9 mouse cellular contexts compared by ENCODE assay signal in the genomic region with DNA sequence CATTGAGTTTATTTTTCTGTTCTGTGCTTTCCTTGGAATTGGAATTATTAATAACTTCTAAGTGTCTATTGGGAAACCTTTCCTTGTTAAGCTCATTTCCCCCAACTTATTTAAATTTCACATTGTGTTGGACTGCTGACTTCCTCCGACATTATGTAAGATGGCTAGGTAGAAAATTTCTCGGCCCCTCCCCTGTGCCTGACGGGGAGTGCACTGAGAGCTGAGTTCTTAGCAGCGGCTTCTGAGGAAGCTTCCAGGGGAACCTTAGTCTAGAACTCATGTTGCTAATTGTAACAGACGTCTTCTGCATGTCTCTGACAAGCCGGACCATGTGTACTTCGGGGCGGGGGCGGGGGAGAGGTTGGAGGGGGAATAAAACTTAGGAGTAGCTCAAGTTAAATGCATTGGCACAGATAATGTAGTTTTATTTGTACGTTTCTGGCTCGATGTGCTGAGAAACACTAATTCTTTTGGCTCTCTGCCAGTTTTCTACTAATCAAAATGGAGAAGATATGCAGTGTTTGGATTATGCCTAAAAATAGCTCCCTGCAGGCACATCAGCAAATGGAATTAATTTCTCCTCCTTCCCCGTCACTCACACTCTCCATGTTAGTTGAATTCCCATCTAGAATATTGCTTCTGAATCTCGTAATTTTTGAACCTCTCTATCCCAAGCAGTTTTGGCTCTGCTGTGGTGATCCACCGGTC. TPM values are rescaled to one million over a fixed set of nuclear protein-coding genes. Genes with fewer than 3 reads are reported as not detected.
A peak's percentile ranks its signal among the peaks of the same experiment; 100 is the strongest.
DNase-seq lines count a peak whose midpoint lies in the region; ATAC-seq lines count a peak whose summit lies in the region.
"Had no signal": no experiment of that assay in that cellular context is flagged by ENCODE, and none has a peak within 500 bp of the region (broad histone marks: within the 10 kb centered on the region; RNA-seq: fewer than 3 reads in every experiment).

No protein-coding gene starts in this region.

- no peak overlapping the region for H3K4me3 ChIP-seq in hindbrain, embryonic 16.5 days (ENCODE audit: low read length)
- H3K4me3 ChIP-seq in hindbrain, embryonic 11.5 days (ENCODE audit: low read depth, low read length), result no peak overlapping the region
- H3K4me3 ChIP-seq in midbrain, embryonic 15.5 days, result no peak overlapping the region
- H3K4me3 ChIP-seq in midbrain, embryonic 11.5 days (ENCODE audit: low read depth, low read length), result no peak overlapping the region
- no peak overlapping the region for H3K4me3 ChIP-seq in forebrain, embryonic 14.5 days (ENCODE audit: low read depth, low read length)
- no peak overlapping the region for H3K4me3 ChIP-seq in stomach, embryonic 16.5 days (replicated peaks; ENCODE audit: low read length)
- H3K4me3 ChIP-seq: liver, embryonic 13.5 days had no signal

- no peak overlapping the region for H3K27ac ChIP-seq in hindbrain, embryonic 16.5 days (ENCODE audit: low read depth, low read length)
- H3K27ac ChIP-seq in hindbrain, embryonic 11.5 days (ENCODE audit: low read depth, low read length), result no peak overlapping the region
- no peak overlapping the region for H3K27ac ChIP-seq in midbrain, embryonic 15.5 days
- H3K27ac ChIP-seq in midbrain, embryonic 11.5 days (ENCODE audit: low read depth, low read length), result no peak overlapping the region
- no peak overlapping the region for H3K27ac ChIP-seq in forebrain, embryonic 14.5 days (ENCODE audit: low read depth, low read length)
- no peak overlapping the region for H3K27ac ChIP-seq in stomach, embryonic 16.5 days (ENCODE audit: low read length)
- H3K27ac ChIP-seq: liver, embryonic 13.5 days had no signal

- 54% methylated on average over 14 of the region's 14 CpGs for WGBS in hindbrain, embryonic 16.5 days
- 85% methylated on average over 14 of the region's 14 CpGs for WGBS in hindbrain, embryonic 11.5 days
- 57% methylated on average over 14 of the region's 14 CpGs for WGBS in midbrain, embryonic 15.5 days
- WGBS in midbrain, embryonic 11.5 days, result 80% methylated on average over 14 of the region's 14 CpGs
- WGBS in forebrain, embryonic 14.5 days, result 56% methylated on average over 14 of the region's 14 CpGs
- 39% methylated on average over 14 of the region's 14 CpGs for WGBS in stomach, embryonic 16.5 days

- no peaks in the 10 kb centered on the region for H3K9me3 ChIP-seq in hindbrain, embryonic 16.5 days (ENCODE audit: control insufficient read depth, low read length)
- H3K9me3 ChIP-seq in hindbrain, embryonic 11.5 days (ENCODE audit: control insufficient read depth, low read length), result no peaks in the 10 kb centered on the region
- no peaks in the 10 kb centered on the region for H3K9me3 ChIP-seq in midbrain, embryonic 15.5 days
- H3K9me3 ChIP-seq in midbrain, embryonic 11.5 days (ENCODE audit: control insufficient read depth, low read length), result no peaks in the 10 kb centered on the region
- no peaks in the 10 kb centered on the region for H3K9me3 ChIP-seq in forebrain, embryonic 14.5 days (replicated peaks; ENCODE audit: control insufficient read depth, low read length)
- no peaks in the 10 kb centered on the region for H3K9me3 ChIP-seq in stomach, embryonic 16.5 days (replicated peaks; ENCODE audit: control insufficient read depth, low read length)
- H3K9me3 ChIP-seq: liver, embryonic 13.5 days had no signal

- no peaks in the 10 kb centered on the region for H3K36me3 ChIP-seq in hindbrain, embryonic 16.5 days (ENCODE audit: control insufficient read depth, insufficient read depth, low read length)
- H3K36me3 ChIP-seq in hindbrain, embryonic 11.5 days (ENCODE audit: control insufficient read depth, insufficient read depth, low read length), result no peaks in the 10 kb centered on the region
- no peaks in the 10 kb centered on the region for H3K36me3 ChIP-seq in midbrain, embryonic 15.5 days (replicated peaks)
- no peaks in the 10 kb centered on the region for H3K36me3 ChIP-seq in midbrain, embryonic 11.5 days (ENCODE audit: control insufficient read depth, insufficient read depth, low read length)
- H3K36me3 ChIP-seq in forebrain, embryonic 14.5 days (ENCODE audit: control insufficient read depth, insufficient read depth, low read length), result no peaks in the 10 kb centered on the region
- H3K36me3 ChIP-seq in stomach, embryonic 16.5 days (ENCODE audit: control insufficient read depth, insufficient read depth, low read length), result no peaks in the 10 kb centered on the region
- H3K36me3 ChIP-seq: liver, embryonic 13.5 days had no signal

- H3K9ac ChIP-seq in hindbrain, embryonic 16.5 days (ENCODE audit: low read depth, low read length), result no peak overlapping the region
- H3K9ac ChIP-seq in hindbrain, embryonic 11.5 days (ENCODE audit: low read depth, low read length), result no peak overlapping the region
- H3K9ac ChIP-seq in midbrain, embryonic 15.5 days, result no peak overlapping the region
- H3K9ac ChIP-seq in midbrain, embryonic 11.5 days (ENCODE audit: low read length), result no peak overlapping the region
- H3K9ac ChIP-seq in forebrain, embryonic 14.5 days (ENCODE audit: low read length), result no peak overlapping the region
- H3K9ac ChIP-seq in stomach, embryonic 16.5 days (ENCODE audit: low read length), result no peak overlapping the region
- H3K9ac ChIP-seq: liver, embryonic 13.5 days had no signal

- peaks cover 24% of the 10 kb centered on the region for H3K4me1 ChIP-seq in hindbrain, embryonic 16.5 days (ENCODE audit: control insufficient read depth, insufficient read depth, low read depth, low read length)
- peaks cover 10% of the 10 kb centered on the region for H3K4me1 ChIP-seq in hindbrain, embryonic 11.5 days (replicated peaks; ENCODE audit: control insufficient read depth, insufficient read depth, low read length)
- H3K4me1 ChIP-seq in midbrain, embryonic 15.5 days, result peaks cover 38% of the 10 kb centered on the region
- H3K4me1 ChIP-seq in midbrain, embryonic 11.5 days (ENCODE audit: control insufficient read depth, insufficient read depth, low read length), result peaks cover 19% of the 10 kb centered on the region
- H3K4me1 ChIP-seq in forebrain, embryonic 14.5 days (ENCODE audit: control insufficient read depth, insufficient read depth, low read length), result peaks cover 18% of the 10 kb centered on the region
- H3K4me1 ChIP-seq in stomach, embryonic 16.5 days (ENCODE audit: control insufficient read depth, insufficient read depth, low read length), result peaks cover 22% of the 10 kb centered on the region

- no peak for DNase-seq in hindbrain, embryonic 11.5 days (ENCODE audit: low spot score)
- DNase-seq in midbrain, embryonic 11.5 days (ENCODE audit: low spot score, missing footprints), result no peak
- peak; percentile 92 for DNase-seq in forebrain, embryonic 14.5 days (ENCODE audit: low spot score)
- no peak for DNase-seq in layer of hippocampus, postnatal 36 days
- DNase-seq: kidney, adult 2 months; liver, embryonic 13.5 days had no signal

- no peak for ATAC-seq in hindbrain, embryonic 16.5 days
- ATAC-seq in hindbrain, embryonic 11.5 days (ENCODE audit: low FRiP score), result no peak
- ATAC-seq in midbrain, embryonic 15.5 days (replicated peaks), result peak; percentile 34; the same call in 1 of the 2 replicates
- no peak for ATAC-seq in midbrain, embryonic 11.5 days (ENCODE audit: low FRiP score)
- ATAC-seq in forebrain, embryonic 14.5 days, result peak; percentile 68
- peak; percentile 31; the same call in 1 of the 2 replicates for ATAC-seq in stomach, embryonic 16.5 days (ENCODE audit: insufficient read depth, low FRiP score)

- H3K27me3 ChIP-seq in hindbrain, embryonic 16.5 days (replicated peaks; ENCODE audit: control insufficient read depth, insufficient read depth, low read length), result peaks cover 23% of the 10 kb centered on the region
- H3K27me3 ChIP-seq in hindbrain, embryonic 11.5 days (ENCODE audit: control insufficient read depth, insufficient read depth, low read length), result peaks cover 29% of the 10 kb centered on the region
- H3K27me3 ChIP-seq in midbrain, embryonic 15.5 days (replicated peaks), result peaks cover 37% of the 10 kb centered on the region
- peaks cover 41% of the 10 kb centered on the region for H3K27me3 ChIP-seq in midbrain, embryonic 11.5 days (ENCODE audit: control insufficient read depth, insufficient read depth, low read length)
- peaks cover 31% of the 10 kb centered on the region for H3K27me3 ChIP-seq in forebrain, embryonic 14.5 days (replicated peaks; ENCODE audit: control insufficient read depth, insufficient read depth, low read length)
- H3K27me3 ChIP-seq in stomach, embryonic 16.5 days (ENCODE audit: control insufficient read depth, insufficient read depth, low read length), result peaks cover 23% of the 10 kb centered on the region

- peak overlapping the region; percentile 8 for H3K4me2 ChIP-seq in hindbrain, embryonic 16.5 days (ENCODE audit: low read length)
- no peak overlapping the region for H3K4me2 ChIP-seq in hindbrain, embryonic 11.5 days (replicated peaks; ENCODE audit: low read depth, low read length)
- H3K4me2 ChIP-seq in midbrain, embryonic 15.5 days, result no peak overlapping the region
- H3K4me2 ChIP-seq in midbrain, embryonic 11.5 days, result no peak overlapping the region
- H3K4me2 ChIP-seq in forebrain, embryonic 14.5 days (ENCODE audit: low read length), result no peak overlapping the region
- H3K4me2 ChIP-seq in stomach, embryonic 16.5 days (ENCODE audit: low read depth, low read length), result peak overlapping the region; percentile 34
- H3K4me2 ChIP-seq: liver, embryonic 13.5 days had no signal

RNA-seq across cellular contexts. Expression of gene Adrb1, which starts 5.3 kb away (rescaled TPM):
- polyA plus RNA-seq in hindbrain, embryonic 16.5 days (2015; fragmentation: Nextera tagmentation; extraction: Ambion mirVana), result 0.56 and 0.71 TPM in 2 replicates
- 0.11 and 0.17 TPM in 2 replicates for polyA plus RNA-seq in hindbrain, embryonic 11.5 days (2014; fragmentation: Nextera tagmentation; extraction: Ambion mirVana)
- polyA plus RNA-seq in midbrain, embryonic 15.5 days (2015; fragmentation: Nextera tagmentation; extraction: Ambion mirVana), result 1.3 and 1.4 TPM in 2 replicates
- polyA plus RNA-seq in midbrain, embryonic 11.5 days (2014; fragmentation: Nextera tagmentation; extraction: Ambion mirVana), result 0.15 and 0.28 TPM in 2 replicates
- 1.1 and 1.7 TPM in 2 replicates for polyA plus RNA-seq in forebrain, embryonic 14.5 days (2014; fragmentation: Nextera tagmentation; extraction: Ambion mirVana)
- polyA plus RNA-seq in stomach, embryonic 16.5 days (2015; fragmentation: Nextera tagmentation; extraction: Ambion mirVana), result 0.34 and 0.44 TPM in 2 replicates
- total RNA-seq in layer of hippocampus, postnatal 36 days (2021), result 10 to 100 TPM; 18.4 to 20.4 TPM

Comparison
In these comparisons a context has a peak if more than half of its experiments do, and no peak if none do; other contexts are left out.
1. ATAC-seq: peak in midbrain, embryonic 15.5 days (single experiment), forebrain, embryonic 14.5 days (single experiment) and stomach, embryonic 16.5 days (single experiment); none in hindbrain, embryonic 16.5 days (single experiment), hindbrain, embryonic 11.5 days (single experiment) and midbrain, embryonic 11.5 days (single experiment).
2. H3K4me2 ChIP-seq: peak in hindbrain, embryonic 16.5 days (single experiment) and stomach, embryonic 16.5 days (single experiment); none in hindbrain, embryonic 11.5 days (single experiment), midbrain, embryonic 15.5 days (single experiment), midbrain, embryonic 11.5 days (single experiment) and forebrain, embryonic 14.5 days (single experiment).